Mouse (Mus musculus) adipocyte (in vitro differentiated cells): ENCODE results near the gene Tmem132d.
"Not testable (repeated sequence)": the region's sequence is repeated elsewhere in the genome, so short reads cannot be mapped to it uniquely, and the experiment has no call there.

ENCODE experiments used
- DNase-seq: peaks from one replicate; pipeline ENCODE4 v3.0.0-alpha.2; 2016; ENCODE audit warnings: low spot score

Gene Tmem132d

GRCm38 (mm10) chr5:127758576-127758975 lies 674.3 kb downstream of the Tmem132d start:
- DNase-seq: no peak

GRCm38 (mm10) chr5:127756671-127757423 lies 676.0 kb downstream of the Tmem132d start:
- DNase-seq: no peak

- no peak for DNase-seq
Observed at GRCm38 (mm10) chr5:127756011-127756410, 676.9 kb downstream of the Tmem132d start.

GRCm38 (mm10) chr5:127755594-127755993 lies 677.3 kb downstream of the Tmem132d start:
- DNase-seq: no peak

GRCm38 (mm10) chr5:127751262-127751975 lies 681.5 kb downstream of the Tmem132d start:
- no peak for DNase-seq

- DNase-seq: not testable (repeated sequence)
Observed at GRCm38 (mm10) chr5:127749540-127749939, 683.3 kb downstream of the Tmem132d start.

GRCm38 (mm10) chr5:127741331-127741730 lies 691.5 kb downstream of the Tmem132d start:
- DNase-seq: no peak
